Mouse (Mus musculus): ENCODE results near the gene Zfp706. TPM values are rescaled to one million over a fixed set of nuclear protein-coding genes. Genes with fewer than 3 reads are reported as not detected.

Zfp706 gene
- polyA plus RNA-seq, 1 experiment from 2014 or later: 475 TPM

DNA sequence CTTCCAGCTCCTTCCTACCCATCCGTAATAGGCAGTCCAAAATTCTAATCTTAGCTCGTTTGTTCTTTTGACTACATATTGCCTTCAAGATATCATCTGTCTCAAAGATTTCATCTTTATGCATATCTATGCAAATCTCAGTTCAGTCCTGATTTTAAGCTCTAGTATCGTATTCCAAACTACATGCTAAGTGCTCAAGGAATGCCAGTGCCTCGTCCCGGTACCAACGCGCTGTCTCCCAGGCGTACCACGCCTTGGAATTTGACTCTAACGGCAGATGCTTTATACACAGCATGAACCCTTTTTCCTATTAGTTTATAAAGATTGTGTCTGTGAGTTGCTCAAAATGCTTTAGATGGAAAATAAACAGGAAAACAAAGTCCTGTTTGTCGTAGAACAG is 17.7 kb downstream of the Zfp706 start:
- no peak overlapping the region for H3K4me3 ChIP-seq (replicated peaks)
- H3K4me1 ChIP-seq (replicated peaks): peaks cover 17% of the 10 kb centered on the region
- H3K9ac ChIP-seq (replicated peaks): no peak overlapping the region
- peaks cover 13% of the 10 kb centered on the region; the same call in 1 of the 2 replicates for H3K36me3 ChIP-seq
- H3K27me3 ChIP-seq: no peaks in the 10 kb centered on the region
- no peak overlapping the region for H3K27ac ChIP-seq
- ATAC-seq (ENCODE audit: insufficient number of reproducible peaks, insufficient read depth, low FRiP score, low TSS enrichment, low read depth): no peak
- H3K9me3 ChIP-seq: no peaks in the 10 kb centered on the region
- H3K4me2 ChIP-seq: no peak overlapping the region
- WGBS: 89% methylated on average over 11 of the region's 11 CpGs

DNA sequence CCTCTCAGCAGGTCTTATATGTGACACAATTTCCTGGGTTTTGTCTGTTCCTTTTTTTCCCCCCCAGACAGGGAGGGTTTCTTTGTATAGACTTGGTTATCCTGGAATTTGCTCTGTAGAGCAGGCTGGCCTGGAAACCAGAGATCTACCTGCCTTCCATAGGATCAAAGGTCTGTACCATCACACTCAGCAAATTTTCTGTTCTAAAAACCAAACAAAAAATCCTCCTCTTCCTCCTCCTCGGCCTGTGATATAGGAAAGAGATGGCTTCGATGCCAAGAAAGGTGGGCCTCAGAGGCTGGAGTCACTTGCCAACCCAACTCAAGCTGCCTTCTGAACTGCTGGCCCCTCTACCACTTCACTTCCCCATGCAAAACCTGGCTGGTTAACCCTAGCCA is 18.9 kb downstream of the Zfp706 start:
- Histone ChIP-seq H3K36me3 (peaks cover 10% of the 10 kb centered on the region; the same call in 1 of the 2 replicates), H3K4me3 (replicated peaks) (no peak overlapping the region), H3K4me2 (no peak overlapping the region), H3K27me3 (no peaks in the 10 kb centered on the region), H3K9me3 (no peaks in the 10 kb centered on the region), H3K4me1 (replicated peaks) (peaks cover 23% of the 10 kb centered on the region), H3K9ac (replicated peaks) (no peak overlapping the region), H3K27ac (no peak overlapping the region)
- WGBS: 90% methylated on average over 2 of the region's 2 CpGs
- ATAC-seq (ENCODE audit: insufficient number of reproducible peaks, insufficient read depth, low FRiP score, low TSS enrichment, low read depth): no peak

DNA sequence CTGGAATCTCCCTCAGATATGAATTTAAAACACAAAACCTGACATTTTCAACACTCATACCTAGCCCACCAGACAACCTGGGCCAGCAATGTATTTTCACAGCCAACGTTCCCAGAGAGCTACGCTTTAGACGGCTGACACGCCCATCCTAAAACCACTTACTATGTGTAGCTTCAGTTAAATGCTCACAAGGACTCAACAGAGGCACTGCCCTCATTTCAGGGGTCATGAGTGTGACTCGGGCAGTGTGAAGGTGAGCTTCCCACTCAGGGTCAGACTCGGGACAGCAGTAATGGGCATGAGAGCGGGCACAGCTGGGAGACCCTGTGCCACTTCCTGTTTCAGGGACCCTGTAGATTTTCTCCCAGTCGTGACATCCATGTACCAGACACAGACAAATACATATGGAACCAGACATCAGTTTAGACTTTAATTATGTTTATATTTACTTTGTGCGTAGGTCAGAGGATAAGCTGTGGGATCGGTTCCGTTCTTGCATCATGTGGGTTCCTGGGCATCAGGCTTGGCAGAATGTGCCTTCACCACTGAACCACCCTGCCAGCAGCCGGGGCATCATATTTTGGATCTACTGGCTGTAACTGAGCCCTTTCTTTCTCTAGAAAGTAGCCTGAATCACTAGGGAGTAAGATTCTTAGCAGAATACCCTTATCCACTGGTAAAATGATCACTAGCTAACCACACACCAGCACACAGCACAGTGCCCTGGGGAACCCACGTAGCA is 19.4 kb downstream of the Zfp706 start:
- peaks cover 10% of the 10 kb centered on the region; the same call in 1 of the 2 replicates for H3K36me3 ChIP-seq
- H3K4me1 ChIP-seq (replicated peaks): peaks cover 23% of the 10 kb centered on the region
- no peak overlapping the region for H3K27ac ChIP-seq
- no peak for ATAC-seq (ENCODE audit: insufficient number of reproducible peaks, insufficient read depth, low FRiP score, low TSS enrichment, low read depth)
- H3K9ac ChIP-seq (replicated peaks): no peak overlapping the region
- H3K27me3 ChIP-seq: no peaks in the 10 kb centered on the region
- no peaks in the 10 kb centered on the region for H3K9me3 ChIP-seq
- WGBS: 85% methylated on average over 13 of the region's 13 CpGs
- H3K4me3 ChIP-seq (replicated peaks): no peak overlapping the region
- no peak overlapping the region for H3K4me2 ChIP-seq

DNA sequence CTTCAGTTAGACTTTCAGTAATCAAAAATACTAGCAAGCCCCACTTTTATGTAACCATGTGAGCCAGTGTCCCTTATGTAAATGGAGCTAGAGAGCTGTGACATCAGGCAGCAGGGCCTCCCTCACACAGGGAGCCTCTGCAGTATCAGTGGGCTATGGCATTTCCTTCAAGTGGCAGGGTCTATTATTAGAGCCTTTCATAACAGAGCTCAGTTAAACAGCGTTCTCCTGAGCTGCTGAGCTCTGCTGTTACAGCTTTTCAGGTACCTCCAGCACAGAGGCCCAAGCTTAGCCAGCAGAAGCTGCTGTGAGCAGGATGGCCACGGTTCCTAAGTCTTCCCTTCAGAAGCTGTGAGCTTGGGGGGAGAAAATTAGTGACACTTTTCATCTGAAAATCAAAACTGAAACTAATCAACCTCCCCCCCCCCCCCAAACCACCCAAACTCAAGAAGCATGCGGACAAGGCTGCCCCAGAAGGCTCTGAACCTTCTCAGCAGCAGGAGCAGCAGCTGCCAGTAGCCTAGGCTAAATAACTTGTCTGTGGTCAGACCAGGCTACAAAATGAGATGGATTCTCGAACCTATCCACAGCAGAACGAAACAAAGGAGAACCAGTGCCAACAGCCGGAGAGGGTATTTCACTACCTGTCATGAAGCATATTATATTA is 20.2 kb downstream of the Zfp706 start:
- 66% methylated on average over 6 of the region's 6 CpGs for WGBS
- no peak overlapping the region for H3K9ac ChIP-seq (replicated peaks)
- H3K4me3 ChIP-seq (replicated peaks): no peak overlapping the region
- H3K27me3 ChIP-seq: no peaks in the 10 kb centered on the region
- H3K9me3 ChIP-seq: no peaks in the 10 kb centered on the region
- H3K36me3 ChIP-seq: 0 out of 2 replicates have a peak, but pooled peaks cover 2% of the 10 kb centered on the region
- H3K4me1 ChIP-seq (replicated peaks): peaks cover 23% of the 10 kb centered on the region
- no peak overlapping the region for H3K4me2 ChIP-seq
- no peak for ATAC-seq (ENCODE audit: insufficient number of reproducible peaks, insufficient read depth, low FRiP score, low TSS enrichment, low read depth)
- peak overlapping the region; percentile 23; the same call in 1 of the 2 replicates for H3K27ac ChIP-seq

DNA sequence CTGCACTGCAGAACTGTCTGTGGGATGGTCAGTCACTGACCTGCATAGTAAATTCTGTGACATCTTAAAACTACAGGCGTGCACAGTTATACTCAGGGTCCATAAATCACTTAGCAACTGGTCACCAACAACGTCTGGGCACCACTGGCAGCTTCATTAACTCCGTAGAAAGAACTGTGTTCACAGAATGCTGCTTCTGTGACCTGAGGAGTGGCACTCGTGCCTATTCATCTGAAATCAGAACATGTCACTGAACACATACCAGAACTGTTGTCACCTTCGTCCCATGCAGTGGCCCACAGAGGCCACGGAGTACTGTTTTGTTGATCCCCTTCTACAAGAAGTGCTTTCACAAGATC is 22.0 kb downstream of the Zfp706 start:
- Histone ChIP-seq H3K9ac (replicated peaks) (no peak overlapping the region; the same call in 1 of the 2 replicates), H3K27me3 (no peaks in the 10 kb centered on the region), H3K4me3 (replicated peaks) (no peak overlapping the region), H3K27ac (peak overlapping the region; percentile 74), H3K9me3 (no peaks in the 10 kb centered on the region), H3K4me1 (replicated peaks) (peaks cover 31% of the 10 kb centered on the region), H3K36me3 (no peaks in the 10 kb centered on the region), H3K4me2 (no peak overlapping the region)
- WGBS: 31% methylated on average over 6 of the region's 6 CpGs
- no peak for ATAC-seq (ENCODE audit: insufficient number of reproducible peaks, insufficient read depth, low FRiP score, low TSS enrichment, low read depth)

DNA sequence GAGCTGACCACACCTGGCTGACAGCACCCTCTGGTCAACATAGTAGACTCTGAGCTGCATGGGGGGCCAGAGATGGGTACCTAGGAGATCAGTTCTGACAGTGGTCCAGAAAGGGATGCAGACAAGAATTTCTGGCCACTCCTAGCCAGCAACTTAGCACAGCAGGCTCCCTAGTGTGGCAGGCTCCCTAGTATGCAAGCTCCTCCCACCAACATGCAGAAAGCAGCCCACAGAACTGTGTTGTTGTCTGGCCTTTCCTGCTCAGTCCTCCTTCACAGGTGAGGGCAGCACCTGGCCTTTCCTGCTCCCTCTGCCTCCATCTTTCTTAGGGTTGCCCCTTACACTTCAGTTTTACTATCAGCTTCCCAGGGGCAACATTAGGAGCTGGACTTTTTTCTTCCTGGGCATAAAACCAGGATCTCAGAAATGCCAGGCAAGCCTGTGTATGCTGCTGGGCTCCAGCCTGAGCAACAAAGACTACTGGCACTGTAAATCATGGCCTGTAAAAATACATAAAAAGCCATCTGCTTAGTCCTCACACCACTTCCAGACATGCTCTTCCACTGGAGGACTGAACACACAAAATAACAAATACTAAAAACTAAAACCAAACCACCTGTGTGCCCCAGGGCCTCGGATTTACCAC is 22.5 kb downstream of the Zfp706 start:
- Histone ChIP-seq H3K4me3 (replicated peaks) (no peak overlapping the region), H3K27me3 (no peaks in the 10 kb centered on the region), H3K4me1 (replicated peaks) (peaks cover 36% of the 10 kb centered on the region), H3K27ac (peak overlapping the region; percentile 74), H3K4me2 (no peak overlapping the region), H3K9me3 (no peaks in the 10 kb centered on the region), H3K9ac (replicated peaks) (no peak overlapping the region), H3K36me3 (no peaks in the 10 kb centered on the region)
- peak; percentile 73; the same call in 1 of the 2 replicates for ATAC-seq (ENCODE audit: insufficient number of reproducible peaks, insufficient read depth, low FRiP score, low TSS enrichment, low read depth)
- WGBS: 33% methylated on average over 1 of the region's 1 CpGs

DNA sequence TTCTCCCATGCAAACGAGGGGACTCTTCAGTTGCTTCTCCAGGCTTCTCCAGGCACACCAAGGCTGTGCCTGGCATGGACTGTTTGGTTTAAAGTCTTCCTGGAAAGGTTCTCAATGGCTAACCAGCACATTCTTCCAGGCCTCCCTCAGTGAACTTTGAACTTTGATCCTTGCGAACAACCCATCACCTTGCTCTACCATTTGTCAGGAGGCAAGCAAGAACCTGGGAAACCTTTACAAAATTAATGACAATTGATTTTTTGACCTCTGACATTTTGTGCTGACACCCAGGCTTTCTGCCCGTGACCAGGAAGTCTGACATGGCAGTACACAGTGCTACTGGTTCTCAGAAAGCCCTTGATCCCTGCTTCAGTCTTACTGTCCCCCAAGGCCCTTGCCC is 24.1 kb downstream of the Zfp706 start:
- no peaks in the 10 kb centered on the region for H3K9me3 ChIP-seq
- H3K4me1 ChIP-seq (replicated peaks): peaks cover 47% of the 10 kb centered on the region
- H3K27ac ChIP-seq: no peak overlapping the region
- H3K36me3 ChIP-seq: no peaks in the 10 kb centered on the region
- no peak overlapping the region for H3K4me2 ChIP-seq
- 68% methylated on average over 3 of the region's 3 CpGs for WGBS
- ATAC-seq (ENCODE audit: insufficient number of reproducible peaks, insufficient read depth, low FRiP score, low TSS enrichment, low read depth): no peak
- no peak overlapping the region for H3K9ac ChIP-seq (replicated peaks)
- no peaks in the 10 kb centered on the region for H3K27me3 ChIP-seq
- no peak overlapping the region for H3K4me3 ChIP-seq (replicated peaks)

DNA sequence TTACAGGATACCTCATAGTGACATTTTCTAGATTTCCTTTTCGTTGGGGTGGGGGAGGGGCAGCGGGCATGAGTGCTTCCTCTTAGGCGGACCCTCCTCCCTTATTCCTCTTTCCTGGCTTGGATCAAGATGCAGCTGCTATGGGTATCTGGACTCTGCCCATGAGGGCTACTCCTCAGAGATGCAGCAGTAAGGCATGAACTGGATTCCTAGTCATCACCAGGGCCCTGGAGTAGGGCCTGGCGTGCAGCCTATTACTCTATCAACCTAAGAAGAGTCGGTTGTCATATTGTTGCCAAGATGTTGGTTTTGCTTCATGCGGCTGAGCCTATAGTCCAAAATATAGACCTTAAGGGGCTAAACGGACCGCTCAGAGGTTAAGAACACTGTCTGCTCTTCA is 27.3 kb downstream of the Zfp706 start:
- H3K27me3 ChIP-seq: no peaks in the 10 kb centered on the region
- H3K27ac ChIP-seq: no peak overlapping the region
- peak overlapping the region; percentile 37 for H3K4me3 ChIP-seq (replicated peaks)
- H3K4me2 ChIP-seq: peak overlapping the region; percentile 60
- 48% methylated on average over 8 of the region's 8 CpGs for WGBS
- H3K4me1 ChIP-seq (replicated peaks): peaks cover 33% of the 10 kb centered on the region
- H3K36me3 ChIP-seq: no peaks in the 10 kb centered on the region
- H3K9ac ChIP-seq (replicated peaks): peak overlapping the region; percentile 47
- no peaks in the 10 kb centered on the region for H3K9me3 ChIP-seq
- no peak for ATAC-seq (ENCODE audit: insufficient number of reproducible peaks, insufficient read depth, low FRiP score, low TSS enrichment, low read depth)

DNA sequence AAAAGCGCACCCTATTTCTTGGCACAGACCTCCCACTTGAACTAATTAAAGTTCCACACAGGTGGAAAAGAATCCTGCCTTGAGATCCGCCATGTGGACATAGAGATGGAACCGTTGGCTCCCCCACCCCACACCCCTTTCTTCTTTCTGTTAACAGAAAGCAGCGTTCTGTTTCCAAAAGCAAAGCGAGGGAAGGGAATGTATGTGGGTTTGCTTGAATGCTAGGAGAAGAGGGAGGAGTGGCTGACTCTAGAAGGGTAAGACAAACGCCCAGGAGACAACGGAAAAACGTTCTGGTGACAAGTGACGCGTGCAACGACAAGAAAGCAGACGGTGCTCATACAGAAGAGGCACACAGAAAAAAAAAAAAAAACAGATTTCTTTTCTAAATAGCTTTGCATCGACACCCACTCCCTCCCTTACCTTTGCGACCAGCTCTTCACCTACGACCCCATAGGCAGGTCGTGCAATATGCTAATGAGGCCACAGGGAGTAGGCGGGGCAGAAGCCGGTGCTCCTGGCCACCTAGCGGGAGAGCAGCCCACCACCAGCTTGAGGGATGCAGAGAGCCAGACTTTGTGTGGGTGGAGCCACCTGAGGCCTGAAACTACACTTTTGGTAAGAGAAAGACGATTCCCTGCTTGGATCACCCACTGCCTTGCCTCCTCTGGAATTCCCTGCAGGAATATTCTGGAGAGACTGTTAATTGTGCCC is 27.9 kb downstream of the Zfp706 start:
- Histone ChIP-seq H3K27me3 (no peaks in the 10 kb centered on the region), H3K4me1 (replicated peaks) (peaks cover 28% of the 10 kb centered on the region), H3K4me2 (peak overlapping the region; percentile 60), H3K9me3 (no peaks in the 10 kb centered on the region), H3K9ac (replicated peaks) (peak overlapping the region; percentile 47), H3K36me3 (no peaks in the 10 kb centered on the region), H3K27ac (no peak overlapping the region), H3K4me3 (replicated peaks) (peak overlapping the region; percentile 37)
- ATAC-seq (ENCODE audit: insufficient number of reproducible peaks, insufficient read depth, low FRiP score, low TSS enrichment, low read depth): peak; percentile 72; the same call in 1 of the 2 replicates
- WGBS: 7% methylated on average over 20 of the region's 20 CpGs

DNA sequence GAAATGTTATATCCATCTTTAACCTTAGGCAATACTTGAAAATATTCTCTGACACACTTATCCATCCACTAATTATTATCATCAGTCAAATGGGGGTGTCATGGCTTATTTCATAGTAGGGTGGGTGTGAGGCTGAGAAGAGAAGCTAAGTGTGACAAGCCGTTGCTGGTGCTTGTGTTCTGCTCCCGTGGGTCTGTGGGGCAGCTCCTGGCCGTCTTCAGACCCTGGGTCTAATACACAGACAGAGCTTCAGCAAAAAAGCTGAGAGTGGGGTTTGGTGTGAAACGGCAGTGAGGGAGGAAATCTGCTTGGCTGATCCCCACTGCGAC is 28.4 kb downstream of the Zfp706 start:
- Histone ChIP-seq H3K9ac (replicated peaks) (no peak overlapping the region), H3K27ac (no peak overlapping the region), H3K27me3 (no peaks in the 10 kb centered on the region), H3K4me2 (peak overlapping the region; percentile 60), H3K4me3 (replicated peaks) (peak overlapping the region; percentile 37; the same call in 1 of the 2 replicates), H3K36me3 (no peaks in the 10 kb centered on the region), H3K9me3 (no peaks in the 10 kb centered on the region), H3K4me1 (replicated peaks) (peaks cover 24% of the 10 kb centered on the region)
- 38% methylated on average over 5 of the region's 5 CpGs for WGBS
- ATAC-seq (ENCODE audit: insufficient number of reproducible peaks, insufficient read depth, low FRiP score, low TSS enrichment, low read depth): no peak

DNA sequence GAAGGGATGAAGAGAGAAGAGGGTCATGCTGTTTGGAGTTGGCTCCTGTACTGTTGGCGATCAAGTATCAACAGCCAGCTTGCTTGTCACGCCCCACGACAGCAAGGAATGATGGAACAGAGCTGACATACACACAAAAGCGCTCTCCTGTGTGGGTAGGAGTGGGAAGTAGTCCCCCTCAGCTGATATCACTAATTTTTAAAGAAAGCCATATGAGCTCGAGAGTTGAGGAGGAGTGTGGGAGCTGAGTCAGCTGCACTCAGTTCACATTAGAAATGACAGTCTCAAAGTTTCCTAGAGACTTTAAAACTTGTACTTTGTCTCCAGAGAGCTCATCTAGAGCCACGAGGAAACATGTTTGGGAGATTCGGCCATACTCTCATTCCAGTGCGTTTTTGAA is 29.8 kb downstream of the Zfp706 start:
- no peak overlapping the region for H3K4me3 ChIP-seq (replicated peaks)
- 78% methylated on average over 8 of the region's 8 CpGs for WGBS
- ATAC-seq (ENCODE audit: insufficient number of reproducible peaks, insufficient read depth, low FRiP score, low TSS enrichment, low read depth): no peak
- peaks cover 24% of the 10 kb centered on the region for H3K4me1 ChIP-seq (replicated peaks)
- no peak overlapping the region for H3K4me2 ChIP-seq
- H3K36me3 ChIP-seq: no peaks in the 10 kb centered on the region
- H3K9ac ChIP-seq (replicated peaks): no peak overlapping the region
- H3K27ac ChIP-seq: no peak overlapping the region
- H3K27me3 ChIP-seq: no peaks in the 10 kb centered on the region
- no peaks in the 10 kb centered on the region for H3K9me3 ChIP-seq

Data from limb, embryonic 12.5 days (tissue).